Mouse (Mus musculus) myocyte (in vitro differentiated cells): Measurements from ENCODE around the gene Gatad2a.

Experiments used
- CEBPB ChIP-seq: IDR thresholded peaks from 2 replicates; pipeline ENCODE4 v1.6.1; 2011; ENCODE audit warnings: mild to moderate bottlenecking, moderate library complexity; ENCODE audit not compliant: poor library complexity, insufficient read depth, severe bottlenecking
- E2F4 ChIP-seq: IDR thresholded peaks from one replicate; pipeline ENCODE4 v1.6.1; 2011; ENCODE audit warnings: mild to moderate bottlenecking, control low read depth, moderate library complexity; ENCODE audit not compliant: insufficient read depth
- MAX ChIP-seq: IDR thresholded peaks from one replicate; pipeline ENCODE4 v1.6.1; 2011; ENCODE audit warnings: low read depth, mild to moderate bottlenecking, control low read depth
- MYOD1 ChIP-seq, 3 experiments: IDR thresholded peaks; one replicate each; pipeline ENCODE4 v1.6.1; 2011; ENCODE audit warnings: control low read depth in 2 of 3, low read depth in 2 of 3, mild to moderate bottlenecking in 2 of 3, moderate library complexity in 1 of 3; ENCODE audit not compliant: insufficient read length in 2 of 3, control insufficient read depth in 1 of 3
- MYOG ChIP-seq, 3 experiments: IDR thresholded peaks; one replicate each; pipeline ENCODE4 v1.6.1; 2011; ENCODE audit warnings: control low read depth in 2 of 3, low read depth in 2 of 3, mild to moderate bottlenecking in 2 of 3; ENCODE audit not compliant: insufficient read length in 2 of 3, control insufficient read depth in 1 of 3, insufficient read depth in 1 of 3
- POLR2A ChIP-seq: IDR thresholded peaks from one replicate; pipeline ENCODE4 v1.6.1; 2011; ENCODE audit warnings: low read depth, mild to moderate bottlenecking, control low read depth, moderate library complexity; ENCODE audit not compliant: insufficient read length
- POLR2AphosphoS2 ChIP-seq: IDR thresholded peaks from one replicate; pipeline ENCODE4 v1.6.1; 2011; ENCODE audit warnings: low read depth, control low read depth; ENCODE audit not compliant: insufficient read length
- REST ChIP-seq: IDR thresholded peaks from one replicate; pipeline ENCODE4 v1.6.1; 2011; ENCODE audit warnings: mild to moderate bottlenecking, control low read depth, moderate library complexity; ENCODE audit not compliant: insufficient read depth, insufficient read length
- SRF ChIP-seq: IDR thresholded peaks from one replicate; pipeline ENCODE4 v1.6.1; 2011; ENCODE audit warnings: low read depth; ENCODE audit not compliant: control insufficient read depth, insufficient read length
- TCF12 ChIP-seq: IDR thresholded peaks from one replicate; pipeline ENCODE4 v1.6.1; 2011; ENCODE audit warnings: mild to moderate bottlenecking, control low read depth; ENCODE audit not compliant: poor library complexity, insufficient read depth, severe bottlenecking
- TCF3 ChIP-seq: IDR thresholded peaks from one replicate; pipeline ENCODE4 v1.6.1; 2011; ENCODE audit warnings: low read depth, control low read depth; ENCODE audit not compliant: insufficient read length
- USF1 ChIP-seq: IDR thresholded peaks from one replicate; pipeline ENCODE4 v1.6.1; 2011; ENCODE audit warnings: low read depth, mild to moderate bottlenecking, control low read depth, moderate library complexity

- TF ChIP-seq POLR2A, result no peak
- TF ChIP-seq POLR2AphosphoS2, result no peak
- no peak for TF ChIP-seq MAX
- TF ChIP-seq E2F4, result no peak
- no peak for TF ChIP-seq USF1
- TF ChIP-seq TCF3, result no peak
- TF ChIP-seq MYOD1 (IDR thresholded peaks at IDR 0.05; ENCODE audit: control insufficient read depth in 1 of 3, insufficient read length in 2 of 3, low read depth in 2 of 3), result no peak
- TF ChIP-seq CEBPB, result no peak
- TF ChIP-seq TCF12, result no peak
- no peak for TF ChIP-seq MYOG (IDR thresholded peaks at IDR 0.05; ENCODE audit: control insufficient read depth in 1 of 3, insufficient read depth in 1 of 3, insufficient read length in 2 of 3, low read depth in 2 of 3)
- no peak for TF ChIP-seq SRF
- no peak for TF ChIP-seq REST
Measured at GRCm38 (mm10) chr8:69861251-69861650, 134.9 kb downstream of the Gatad2a start.
